Mouse (Mus musculus) large intestine, adult 2 months (tissue): ENCODE results near the gene Ercc6. TPM values are rescaled to one million over a fixed set of nuclear protein-coding genes. Genes with fewer than 3 reads are reported as not detected.

Experiments used
- DNase-seq: peaks from one replicate; pipeline ENCODE4 v3.0.0-alpha.2; 2012; ENCODE audit warnings: low read depth, low spot score
- WGBS: fragments of 180-500 bp; shearing (Covaris S2); methylation state at CpG from one replicate; pipeline ENCODE4 v1.1.7; 2018; 5-methylcytosine and 5-hydroxymethylcytosine counted together
- polyA plus RNA-seq: library from polyadenylated mRNA; depleted of rRNA; stranded (reverse); fragments of >200 nt; gene quantifications from 2 replicates; pipeline ENCODE4 v1.2.3, GENCODE M21; 2012

Ercc6 gene
- polyA plus RNA-seq, 1 experiment = 3.2 TPM

DNA sequence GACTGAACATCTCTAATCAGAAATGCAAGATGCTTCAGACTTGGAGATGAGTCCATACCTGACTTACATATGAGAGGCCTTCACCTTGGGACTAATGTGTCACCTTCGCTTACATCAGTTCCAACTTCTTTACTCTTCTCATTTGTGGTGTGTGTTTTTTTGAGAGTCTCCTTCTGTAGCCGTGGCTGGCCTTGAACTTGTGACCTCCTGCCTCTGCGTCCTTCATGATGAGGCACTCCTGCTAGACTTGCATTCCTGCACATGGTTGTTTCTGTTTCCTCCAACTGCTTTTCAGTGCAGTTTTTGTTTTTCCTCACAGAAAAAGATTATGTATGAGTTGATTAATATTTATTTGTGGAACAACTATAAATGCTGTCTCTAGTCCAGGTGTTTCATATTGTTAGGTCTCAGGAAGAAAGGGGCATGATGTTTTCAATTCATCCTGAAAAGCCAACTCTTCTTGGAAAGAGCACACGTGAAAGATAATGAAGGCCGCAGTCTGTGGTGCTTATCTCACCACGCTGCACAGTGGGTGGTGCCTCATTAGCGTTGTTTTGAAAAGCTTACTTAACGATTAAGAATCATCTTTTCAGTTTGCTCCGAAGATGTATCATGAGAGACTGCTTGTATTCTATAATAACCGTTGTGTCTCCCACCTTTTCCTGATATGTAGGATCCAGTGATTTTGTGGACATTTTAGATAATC is 40.0 kb downstream of the Ercc6 start:
- 85% methylated on average over 10 of the region's 10 CpGs for WGBS
- DNase-seq = no peak

GRCm38 (mm10) chr14:32554860-32555526 is 41.7 kb downstream of the Ercc6 start:
- 62% methylated on average over 8 of the region's 8 CpGs for WGBS
- DNase-seq = no peak

DNA sequence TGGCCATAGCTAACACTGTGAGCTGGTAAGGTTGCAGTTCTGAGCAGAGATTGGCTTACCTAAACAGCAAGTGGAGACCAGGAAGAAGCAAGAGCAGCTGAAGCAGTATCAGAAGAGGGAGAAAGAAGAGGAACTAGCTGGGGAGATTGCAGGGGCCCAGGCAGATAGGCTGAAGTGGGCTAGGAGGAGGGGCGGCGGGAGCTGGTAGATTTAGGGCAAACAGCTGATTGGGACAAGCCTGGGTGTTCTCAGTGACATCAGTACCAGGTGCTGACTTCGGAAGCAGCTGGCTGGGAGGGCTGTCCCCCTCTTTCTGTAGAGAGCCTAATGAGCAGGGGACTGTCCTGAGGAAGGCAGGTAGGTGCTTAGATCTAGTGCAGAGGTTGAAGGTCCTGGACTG is 48.1 kb downstream of the Ercc6 start:
- WGBS = 88% methylated on average over 3 of the region's 3 CpGs
- DNase-seq = no peak

- 94% methylated on average over 6 of the region's 6 CpGs for WGBS
Observed at GRCm38 (mm10) chr14:32563661-32564060, 50.3 kb downstream of the Ercc6 start.

DNA sequence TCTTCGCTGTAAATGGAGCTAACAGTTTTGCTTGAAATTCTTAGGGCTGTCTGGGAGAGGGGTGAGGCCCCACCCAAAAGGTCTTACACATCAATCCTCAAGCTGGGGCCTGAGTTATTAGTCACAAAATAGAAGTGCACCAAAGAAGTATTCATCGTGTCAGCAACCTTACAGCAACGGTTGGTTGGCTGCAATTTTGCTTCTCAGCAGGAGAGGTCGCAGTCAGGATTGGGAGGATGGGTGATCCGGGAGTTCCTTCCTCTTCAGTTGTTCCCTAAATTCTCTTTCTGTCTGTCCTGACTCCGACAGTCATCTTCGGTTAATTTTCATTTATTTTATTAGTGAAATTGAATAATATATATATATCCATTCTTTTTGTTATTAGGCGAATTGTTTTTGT is 59.2 kb downstream of the Ercc6 start:
- DNase-seq = no peak
- WGBS = 72% methylated on average over 8 of the region's 8 CpGs

More at GRCm38 (mm10) chr14:32563661-32564060, 50.3 kb downstream of the Ercc6 start:
- DNase-seq = no peak

- over 99% methylated on average over 2 of the region's 2 CpGs for WGBS
- DNase-seq = no peak
Observed at GRCm38 (mm10) chr14:32578420-32578819, 65.1 kb downstream of the Ercc6 start.

GRCm38 (mm10) chr14:32583696-32584095 is 70.4 kb downstream of the Ercc6 start:
- DNase-seq = no peak
- 87% methylated on average over 9 of the region's 9 CpGs for WGBS

GRCm38 (mm10) chr14:32587013-32587784 is 73.9 kb downstream of the Ercc6 start:
- WGBS = 16% methylated on average over 10 of the region's 10 CpGs
- DNase-seq = peak; percentile 73

GRCm38 (mm10) chr14:32590377-32590776 is 77.1 kb downstream of the Ercc6 start:
- 32% methylated on average over 3 of the region's 3 CpGs for WGBS
- peak; percentile 70 for DNase-seq

DNA sequence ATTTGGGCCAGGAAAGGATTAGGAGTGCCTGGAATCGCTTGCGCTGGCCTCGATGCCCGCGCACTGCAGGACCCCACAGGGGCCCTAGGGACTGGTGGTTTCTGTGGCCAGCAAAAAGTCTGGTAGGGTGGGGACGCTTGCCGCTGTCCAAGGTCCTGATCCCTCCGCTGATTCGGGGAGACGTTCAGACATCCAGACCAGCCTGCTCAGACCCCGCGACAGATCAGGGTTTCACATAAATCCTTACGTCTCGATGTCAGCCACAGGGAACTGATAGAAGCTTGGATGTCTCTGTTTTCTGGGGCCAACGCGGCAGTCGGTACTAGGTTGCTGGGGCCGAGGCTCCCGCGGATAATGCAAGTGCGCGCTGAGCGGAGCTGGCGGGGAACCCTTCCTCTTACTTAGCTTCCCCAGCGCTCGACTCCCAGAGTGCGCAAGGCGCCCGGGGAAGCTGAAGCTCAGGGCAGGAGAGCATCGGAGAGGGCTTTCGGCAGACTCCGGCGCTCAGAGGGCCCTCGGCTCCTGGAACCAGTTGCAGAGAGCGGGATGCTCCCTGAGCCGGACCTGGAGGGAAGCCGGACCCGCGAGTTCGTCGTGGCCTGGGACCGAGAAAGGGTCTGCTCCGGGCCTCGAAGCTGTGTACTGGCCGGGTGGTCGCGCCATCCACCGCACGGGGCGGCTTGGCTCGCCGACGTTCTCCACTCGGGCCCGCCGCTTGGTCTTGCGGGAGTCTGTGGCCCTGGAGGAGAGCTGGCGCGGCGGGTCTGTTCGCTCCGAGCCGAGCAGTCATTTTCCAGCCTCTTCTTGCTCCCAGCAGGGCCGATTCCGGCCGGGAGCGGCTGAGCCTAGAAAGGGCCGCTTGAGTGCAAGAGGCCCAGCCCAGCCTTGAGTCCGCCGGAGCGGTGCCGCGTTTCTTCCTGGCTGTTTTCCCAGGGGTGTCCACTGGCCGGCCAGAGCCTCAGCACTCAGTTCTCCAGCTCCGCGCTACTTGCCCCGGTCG is 84.2 kb downstream of the Ercc6 start:
- 3% methylated on average over 78 of the region's 78 CpGs for WGBS
- peak; percentile 8 for DNase-seq

- no peak for DNase-seq
- WGBS = 18% methylated on average over 23 of the region's 23 CpGs
Observed at GRCm38 (mm10) chr14:32598437-32599219, 85.3 kb downstream of the Ercc6 start.

GRCm38 (mm10) chr14:32599290-32600041 is 86.1 kb downstream of the Ercc6 start, which contains the start of gene Prrxl1:
TSS of gene Prrxl1 (plus strand) at chr14:32599407.
- DNase-seq = no peak

DNA sequence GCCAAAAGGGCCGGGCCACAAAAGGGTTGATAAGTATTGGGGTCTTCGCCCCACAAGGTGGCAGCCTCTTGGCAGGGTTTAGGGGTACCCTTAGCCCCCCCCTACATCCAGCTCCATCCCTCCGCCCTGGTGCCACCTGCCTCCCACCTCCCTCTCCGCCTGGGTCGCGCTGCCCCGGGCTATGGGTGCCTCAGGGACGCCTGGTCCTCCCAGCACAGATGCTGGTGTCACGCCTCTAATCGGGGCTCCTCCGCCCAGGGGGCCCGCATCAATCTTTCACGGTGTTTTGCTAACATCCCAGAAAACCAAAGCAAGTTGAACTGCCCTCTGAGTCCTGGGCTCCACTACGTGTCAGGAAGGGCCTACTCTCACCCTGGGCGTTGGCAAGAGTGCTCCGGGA is 86.8 kb downstream of the Ercc6 start:
- DNase-seq = no peak
- WGBS = 9% methylated on average over 16 of the region's 16 CpGs

More at GRCm38 (mm10) chr14:32599290-32600041, 86.1 kb downstream of the Ercc6 start, which contains the start of gene Prrxl1:
- WGBS = 2% methylated on average over 53 of the region's 53 CpGs

DNA sequence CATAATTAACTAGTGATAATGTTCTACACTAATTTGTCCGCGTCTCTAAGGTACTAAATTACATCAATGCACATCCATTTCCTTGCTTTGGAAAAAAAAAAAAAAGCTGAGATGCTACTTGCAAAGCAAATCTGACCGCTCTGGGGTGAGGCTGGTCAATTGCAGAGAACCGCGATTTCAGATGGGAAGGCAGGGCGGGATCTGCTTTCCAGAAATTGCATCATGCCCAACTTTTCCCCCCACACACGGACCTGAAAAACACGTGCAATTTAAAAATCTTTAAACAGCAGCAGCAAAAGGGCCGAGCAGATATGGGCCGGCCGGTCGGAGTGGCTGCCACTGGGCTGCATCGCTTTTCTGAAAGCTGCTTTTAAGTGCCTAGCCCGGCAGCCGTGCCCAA is 92.2 kb downstream of the Ercc6 start:
- no peak for DNase-seq
- 58% methylated on average over 15 of the region's 15 CpGs for WGBS

DNA sequence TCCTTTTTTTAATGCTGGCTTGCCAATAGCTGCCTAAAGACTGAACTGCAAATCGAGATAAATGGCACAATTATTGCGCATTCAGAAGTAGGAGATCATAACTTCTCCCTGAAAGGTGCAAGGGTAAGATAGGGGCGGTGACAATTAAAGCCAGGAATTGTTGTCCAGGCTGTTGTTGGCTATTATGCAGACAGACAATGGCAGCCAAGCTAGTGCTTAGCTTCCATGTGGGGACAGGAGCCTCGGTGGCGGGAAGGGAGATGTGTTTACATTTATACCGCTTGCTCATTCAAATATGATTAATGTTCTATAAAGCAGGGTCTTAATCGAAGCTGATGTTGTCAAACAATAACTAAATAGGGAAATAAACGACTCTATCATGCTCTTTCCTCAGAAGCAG is 93.0 kb downstream of the Ercc6 start:
- no peak for DNase-seq
- WGBS = 57% methylated on average over 8 of the region's 8 CpGs

- WGBS = 16% methylated on average over 3 of the region's 3 CpGs
- no peak for DNase-seq
Observed at GRCm38 (mm10) chr14:32609392-32609791, 96.1 kb downstream of the Ercc6 start.

DNA sequence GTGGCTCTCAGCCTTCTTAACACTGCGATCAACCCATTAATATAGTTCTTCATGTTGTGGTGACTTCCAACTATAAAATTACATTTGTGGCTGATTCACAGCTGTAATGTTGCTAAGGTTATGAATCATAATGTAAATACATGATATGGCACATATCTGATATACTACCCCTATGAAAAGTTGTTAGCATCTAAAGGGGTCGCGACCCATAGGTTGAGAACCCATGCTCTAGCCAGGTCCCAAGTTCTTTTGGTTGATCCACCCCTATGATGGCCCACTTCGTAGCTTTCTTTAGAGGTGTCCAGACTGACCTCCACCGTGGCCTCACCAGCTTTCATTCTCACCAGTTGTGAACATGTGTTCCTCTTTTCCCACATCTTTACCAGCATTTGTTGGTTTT is 103.9 kb downstream of the Ercc6 start:
- 82% methylated on average over 5 of the region's 5 CpGs for WGBS
- DNase-seq = no peak

DNA sequence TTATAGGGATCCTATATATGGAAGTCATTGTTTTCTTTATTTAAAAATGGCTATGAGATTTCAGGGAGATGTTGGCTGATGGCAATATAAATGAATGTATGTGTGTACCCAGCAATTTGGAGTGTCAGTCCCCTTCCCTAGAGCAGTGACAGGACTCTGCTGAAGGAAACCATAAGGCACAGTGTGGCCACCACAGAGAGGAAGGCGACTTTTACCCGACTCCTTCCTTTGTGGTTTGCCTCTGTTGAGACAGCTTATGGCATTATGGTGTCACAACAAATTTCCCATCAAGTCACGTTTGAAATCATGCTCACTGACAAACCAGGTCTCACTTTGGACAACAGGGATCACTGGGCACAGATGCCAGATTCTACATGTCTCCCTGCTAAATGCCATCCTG is 110.9 kb downstream of the Ercc6 start:
- DNase-seq = no peak
- WGBS = 72% methylated on average over 3 of the region's 3 CpGs
